Mouse (Mus musculus) midbrain, embryonic 14.5 days (tissue): ENCODE measurements at regions not wholly inside any gene's neighbourhood (a gene's known extent, or its start where the extent isn't known, plus 50 kb on each side); places are given as distances from the start of the nearest gene placed in this dataset.
A peak's percentile ranks its signal among the peaks of the same experiment; 100 is the strongest.
"Not testable (repeated sequence)": the region's sequence is repeated elsewhere in the genome, so short reads cannot be mapped to it uniquely, and the experiment has no call there.

Source experiments
- ATAC-seq: fragments of 200-750 bp; cut with Nextera tagmentation; 2 replicates; pipeline ENCODE4 v1.8.0; 2017; ENCODE audit warnings: moderate number of reproducible peaks, moderate library complexity; ENCODE audit not compliant: low FRiP score, low TSS enrichment
- DNase-seq: peaks from one replicate; pipeline ENCODE4 v3.0.0-alpha.2; 2015
- H3K27ac ChIP-seq: fragments of 300-500 bp; sonication (generic); replicated peaks from 2 replicates; pipeline ENCODE4 v1.5.1; 2014; ENCODE audit warnings: mild to moderate bottlenecking, low read depth, low read length, moderate library complexity
- H3K27me3 ChIP-seq: fragments of 300-500 bp; sonication (generic); 2 replicates; pipeline ENCODE4 v1.6.1; 2014; ENCODE audit warnings: low read length, control low read depth, mixed read lengths; ENCODE audit not compliant: control insufficient read depth, insufficient read depth
- H3K36me3 ChIP-seq: fragments of 300-500 bp; sonication (generic); 2 replicates; pipeline ENCODE4 v1.6.1; 2014; ENCODE audit warnings: low read length, control low read depth; ENCODE audit not compliant: control insufficient read depth, insufficient read depth
- H3K4me1 ChIP-seq: fragments of 300-500 bp; sonication (generic); 2 replicates; pipeline ENCODE4 v1.6.1; 2014; ENCODE audit warnings: mild to moderate bottlenecking, antibody characterized with exemption, low read length, control low read depth; ENCODE audit not compliant: control insufficient read depth, insufficient read depth
- H3K4me2 ChIP-seq: fragments of 300-500 bp; sonication (generic); 2 replicates; pipeline ENCODE4 v1.6.1; 2014; ENCODE audit warnings: mild to moderate bottlenecking, low read length, moderate library complexity
- H3K4me3 ChIP-seq: fragments of 300-500 bp; sonication (generic); replicated peaks from 2 replicates; pipeline ENCODE4 v1.5.1; 2014; ENCODE audit warnings: low read depth, low read length
- H3K9ac ChIP-seq: fragments of 300-500 bp; sonication (generic); replicated peaks from 2 replicates; pipeline ENCODE4 v1.6.1; 2014; ENCODE audit warnings: mild to moderate bottlenecking, low read length, moderate library complexity
- H3K9me3 ChIP-seq: fragments of 300-500 bp; sonication (generic); 2 replicates; pipeline ENCODE4 v1.6.1; 2016; ENCODE audit warnings: low read length, control low read depth, mixed read lengths; ENCODE audit not compliant: control insufficient read depth
- WGBS: fragments of 180-500 bp; shearing (Covaris S2); extraction: QIAGEN DNeasy Blood & Tissue Kit; methylation state at CpG from one replicate; pipeline ENCODE4 v1.1.7; 2014; 5-methylcytosine and 5-hydroxymethylcytosine counted together

GRCm38 (mm10) chrX:104931153-104931706 is 74.2 kb upstream of the Magee2 start:
- Histone ChIP-seq H3K4me1 (no peaks in the 10 kb centered on the region), H3K9ac (no peak overlapping the region), H3K36me3 (no peaks in the 10 kb centered on the region), H3K4me2 (no peak overlapping the region), H3K9me3 (no peaks in the 10 kb centered on the region), H3K27me3 (0 out of 2 replicates have a peak, but pooled peaks cover 6% of the 10 kb centered on the region), H3K27ac (no peak overlapping the region), H3K4me3 (no peak overlapping the region)
- ATAC-seq: no peak
- peak; percentile 29 for DNase-seq
- WGBS: 79% methylated on average over 2 of the region's 2 CpGs

DNA sequence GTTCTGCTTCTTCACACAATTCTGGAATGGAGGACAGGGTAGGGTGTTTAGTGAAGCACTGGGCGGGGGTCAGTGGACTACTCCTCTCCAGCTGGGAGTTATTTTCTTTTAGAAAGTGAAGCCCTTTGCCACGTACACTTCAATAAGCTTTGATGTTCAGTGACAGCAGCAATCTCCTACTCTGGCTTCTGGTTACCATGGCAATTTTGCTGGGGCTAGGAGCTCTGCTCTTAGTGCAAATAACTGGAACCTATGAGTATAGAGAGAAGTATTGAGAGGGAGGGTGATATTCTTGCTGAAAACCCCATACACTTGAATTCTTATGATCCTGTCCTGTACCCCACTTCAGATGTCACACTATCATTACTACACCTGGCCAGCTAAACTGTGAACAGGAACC is 94.5 kb upstream of the Magee2 start:
- Histone ChIP-seq H3K36me3 (no peaks in the 10 kb centered on the region), H3K9me3 (no peaks in the 10 kb centered on the region), H3K27me3 (no peaks in the 10 kb centered on the region), H3K4me3 (no peak overlapping the region), H3K27ac (no peak overlapping the region), H3K9ac (no peak overlapping the region), H3K4me1 (no peaks in the 10 kb centered on the region), H3K4me2 (no peak overlapping the region)
- ATAC-seq: no peak
- peak; percentile 31 for DNase-seq
- WGBS: 30% methylated on average over 2 of the region's 2 CpGs

GRCm38 (mm10) chrX:104952809-104953208 is 95.7 kb upstream of the Magee2 start:
- DNase-seq, H3K27me3 ChIP-seq, H3K36me3 ChIP-seq, H3K4me1 ChIP-seq, H3K9me3 ChIP-seq, H3K27ac ChIP-seq, ATAC-seq, H3K9ac ChIP-seq, H3K4me2 ChIP-seq, H3K4me3 ChIP-seq: not testable (repeated sequence)
- WGBS: 39% methylated on average over 3 of the region's 5 CpGs

DNA sequence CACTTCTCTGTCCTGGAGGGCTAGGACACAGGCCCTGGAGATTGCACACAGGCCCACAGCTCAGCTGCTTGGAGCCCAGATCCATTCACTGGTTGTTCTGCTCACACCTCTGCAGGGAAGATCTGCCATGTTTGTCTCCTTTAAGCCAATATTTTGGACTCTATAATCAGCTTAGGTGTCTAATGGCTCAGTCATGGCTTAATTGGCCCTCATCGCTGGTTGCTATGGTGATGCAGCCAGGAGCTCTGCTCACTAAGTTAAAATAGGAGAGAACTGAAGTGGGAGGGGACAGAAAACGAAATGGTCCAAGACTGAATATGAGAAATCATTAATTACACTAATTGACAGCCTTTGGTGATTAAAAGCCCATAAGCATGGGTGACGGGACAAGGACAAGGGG is 96.3 kb upstream of the Magee2 start:
- not testable (repeated sequence) for H3K4me3 ChIP-seq

DNA sequence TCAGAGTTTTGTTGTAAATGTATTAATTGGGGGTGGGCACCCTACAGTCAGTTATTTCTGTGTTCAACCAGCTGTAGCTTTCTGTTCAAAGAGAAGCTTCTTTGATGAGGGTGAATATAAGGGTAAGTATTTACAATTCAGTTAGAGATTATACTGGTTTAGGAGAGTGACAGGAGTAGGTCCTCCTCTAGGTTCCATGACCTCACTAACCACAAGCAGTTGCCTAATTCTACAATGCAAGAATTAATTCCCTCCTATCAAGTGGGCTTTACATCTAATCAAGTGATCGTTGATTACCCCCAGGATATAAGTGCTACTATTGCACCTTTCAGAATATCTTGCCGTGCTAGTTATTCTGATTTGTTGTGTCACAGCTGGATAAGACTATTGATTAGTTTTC is 101.1 kb upstream of the Pbdc1 start:
- H3K4me2 ChIP-seq: no peak overlapping the region
- H3K4me1 ChIP-seq: no peaks in the 10 kb centered on the region
- no peak overlapping the region for H3K9ac ChIP-seq

More for the DNA sequence above, 96.3 kb upstream of the Magee2 start:
- H3K27me3 ChIP-seq, H3K4me2 ChIP-seq, H3K27ac ChIP-seq, H3K9me3 ChIP-seq, DNase-seq, ATAC-seq, H3K36me3 ChIP-seq, H3K9ac ChIP-seq, H3K4me1 ChIP-seq: not testable (repeated sequence)
- WGBS: 67% methylated on average over 1 of the region's 3 CpGs

DNA sequence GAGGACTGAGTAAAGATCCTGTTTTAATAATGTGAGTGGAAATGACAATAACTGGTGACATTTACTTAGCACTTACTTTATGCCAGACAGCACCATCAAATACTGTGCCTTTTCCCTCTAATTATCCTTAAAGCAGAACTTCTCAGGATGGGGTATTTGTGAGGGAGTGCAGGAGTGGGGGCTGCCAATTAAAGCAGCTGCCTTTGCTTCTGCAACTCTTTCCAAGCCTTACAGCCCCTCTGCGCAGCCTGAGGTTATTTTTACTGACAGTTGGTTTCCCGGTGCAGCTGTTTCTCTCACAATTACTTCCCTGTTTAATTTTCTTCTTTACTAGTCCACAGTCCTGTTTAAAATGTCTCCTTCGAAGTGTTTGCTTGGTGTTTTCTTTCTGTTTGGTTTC is 76.3 kb upstream of the Pbdc1 start:
- Histone ChIP-seq H3K36me3 (no peaks in the 10 kb centered on the region), H3K9ac (no peak overlapping the region), H3K9me3 (no peaks in the 10 kb centered on the region), H3K4me2 (no peak overlapping the region), H3K4me1 (no peaks in the 10 kb centered on the region), H3K27ac (no peak overlapping the region), H3K27me3 (peaks cover 14% of the 10 kb centered on the region), H3K4me3 (no peak overlapping the region)
- ATAC-seq: no peak
- DNase-seq: no peak
- WGBS: 72% methylated on average over 3 of the region's 3 CpGs

More for the DNA sequence above, 101.1 kb upstream of the Pbdc1 start:
- Histone ChIP-seq H3K9me3 (no peaks in the 10 kb centered on the region), H3K27me3 (peaks cover 8% of the 10 kb centered on the region; the same call in 1 of the 2 replicates), H3K27ac (no peak overlapping the region), H3K36me3 (no peaks in the 10 kb centered on the region), H3K4me3 (no peak overlapping the region)
- DNase-seq (no peak), ATAC-seq (no peak)
- WGBS: 73% methylated on average over 2 of the region's 2 CpGs

- Histone ChIP-seq H3K4me1 (no peaks in the 10 kb centered on the region), H3K4me2 (no peak overlapping the region), H3K27ac (no peak overlapping the region), H3K36me3 (no peaks in the 10 kb centered on the region), H3K9me3 (no peaks in the 10 kb centered on the region), H3K27me3 (peaks cover 11% of the 10 kb centered on the region), H3K4me3 (no peak overlapping the region), H3K9ac (no peak overlapping the region)
- ATAC-seq (no peak), DNase-seq (peak; percentile 74)
- WGBS: 10% methylated on average over 2 of the region's 2 CpGs
Observed at GRCm38 (mm10) chrX:105006445-105006844, 73.1 kb upstream of the Pbdc1 start.
